Mouse (Mus musculus) megakaryocyte, embryonic 14.5 days (primary cell): ENCODE measurements at regions not wholly inside any gene's neighbourhood (a gene's known extent, or its start where the extent isn't known, plus 50 kb on each side); places are given as distances from the start of the nearest gene placed in this dataset.

Experiments
- FLI1 ChIP-seq: IDR thresholded peaks from 2 replicates; pipeline ENCODE4 v1.6.1; 2012; ENCODE audit warnings: low read length, inconsistent platforms, mixed read lengths
- GATA1 ChIP-seq: IDR thresholded peaks from 3 replicates; pipeline ENCODE4 v1.6.1; 2012; ENCODE audit warnings: mixed read lengths, low read length, inconsistent platforms, borderline replicate concordance

DNA sequence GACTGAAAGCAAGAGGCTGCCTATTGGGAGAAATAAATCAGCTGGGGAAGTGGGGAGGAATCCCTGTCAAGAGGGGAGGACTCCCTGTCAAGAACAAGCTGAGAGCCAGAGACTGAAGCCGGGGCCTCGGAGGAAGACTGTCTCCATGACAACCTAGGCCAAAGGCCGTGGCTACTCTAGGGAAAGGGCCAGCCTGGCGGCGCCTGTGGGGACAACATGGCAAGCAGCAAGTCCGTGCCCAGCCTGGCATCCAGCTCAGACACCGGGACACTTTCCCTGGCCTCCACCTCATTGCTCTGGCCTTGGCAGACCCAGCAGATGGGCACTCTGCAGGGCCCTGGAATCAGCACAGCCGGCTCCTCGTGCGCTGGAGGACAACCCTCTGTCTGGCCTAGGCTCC lies 305.3 kb downstream of the Gm49356 start:
- TF ChIP-seq GATA1, result no peak
- TF ChIP-seq FLI1, result no peak
